Mouse (Mus musculus) kidney, adult 18-20 months (tissue): Measurements from ENCODE around the gene Wdfy4.

Source experiments
- DNase-seq: peaks from one replicate; pipeline ENCODE4 v3.0.0; 2021

The Wdfy4 gene

GRCm38 (mm10) chr14:33189849-33190423 lies 4.6 kb upstream of the Wdfy4 start:
- no peak for DNase-seq

GRCm38 (mm10) chr14:33189230-33189629 lies 3.9 kb upstream of the Wdfy4 start:
- no peak for DNase-seq

- DNase-seq, result no peak
These were observed 1.9 kb upstream of the Wdfy4 start for GRCm38 (mm10) chr14:33187201-33187600.

- no peak for DNase-seq
These were observed 5.2 kb downstream of the Wdfy4 start for GRCm38 (mm10) chr14:33180102-33180501.

GRCm38 (mm10) chr14:33175059-33175821 lies 10.1 kb downstream of the Wdfy4 start:
- no peak for DNase-seq

GRCm38 (mm10) chr14:33171942-33172341 lies 13.4 kb downstream of the Wdfy4 start:
- DNase-seq, result no peak

GRCm38 (mm10) chr14:33168750-33169149 lies 16.6 kb downstream of the Wdfy4 start:
- no peak for DNase-seq

- DNase-seq, result no peak
These were observed 23.1 kb downstream of the Wdfy4 start for GRCm38 (mm10) chr14:33162238-33162637.

GRCm38 (mm10) chr14:33158268-33158667 lies 27.0 kb downstream of the Wdfy4 start:
- DNase-seq, result no peak

GRCm38 (mm10) chr14:33152941-33153340 lies 32.4 kb downstream of the Wdfy4 start:
- peak; percentile 21 for DNase-seq

GRCm38 (mm10) chr14:33146287-33146686 lies 39.0 kb downstream of the Wdfy4 start:
- DNase-seq, result peak; percentile 5

GRCm38 (mm10) chr14:33136843-33137242 lies 48.5 kb downstream of the Wdfy4 start:
- DNase-seq, result no peak

GRCm38 (mm10) chr14:33135170-33135569 lies 50.1 kb downstream of the Wdfy4 start:
- DNase-seq, result no peak

GRCm38 (mm10) chr14:33131044-33131758 lies 54.1 kb downstream of the Wdfy4 start:
- no peak for DNase-seq

GRCm38 (mm10) chr14:33116590-33116989 lies 68.7 kb downstream of the Wdfy4 start:
- DNase-seq, result no peak

- no peak for DNase-seq
These were observed 80.5 kb downstream of the Wdfy4 start for GRCm38 (mm10) chr14:33104809-33105208.

- DNase-seq, result no peak
These were observed 83.7 kb downstream of the Wdfy4 start for GRCm38 (mm10) chr14:33101609-33102008.

- no peak for DNase-seq
These were observed 85.4 kb downstream of the Wdfy4 start for GRCm38 (mm10) chr14:33099926-33100325.

GRCm38 (mm10) chr14:33099111-33099510 lies 86.2 kb downstream of the Wdfy4 start:
- no peak for DNase-seq

- DNase-seq, result no peak
These were observed 88.8 kb downstream of the Wdfy4 start for GRCm38 (mm10) chr14:33096462-33096861.

- peak; percentile 61 for DNase-seq
These were observed 102.0 kb downstream of the Wdfy4 start for GRCm38 (mm10) chr14:33083326-33083725.

GRCm38 (mm10) chr14:33082301-33082700 lies 103.0 kb downstream of the Wdfy4 start:
- DNase-seq, result no peak

- DNase-seq, result peak; percentile 28
These were observed 103.9 kb downstream of the Wdfy4 start for GRCm38 (mm10) chr14:33081370-33081860.

- peak; percentile 22 for DNase-seq
These were observed 106.7 kb downstream of the Wdfy4 start for GRCm38 (mm10) chr14:33078596-33078995.
